Mouse (Mus musculus) stomach, postnatal 0 days (tissue): ENCODE measurements at regions not wholly inside any gene's neighbourhood (a gene's known extent, or its start where the extent isn't known, plus 50 kb on each side); places are given as distances from the start of the nearest gene placed in this dataset.

Experiments used
- ATAC-seq: fragments of 200-750 bp; cut with Nextera tagmentation; 2 replicates; pipeline ENCODE4 v1.8.0; 2017; ENCODE audit not compliant: low FRiP score, low TSS enrichment
- DNase-seq: peaks from one replicate; pipeline ENCODE4 v3.0.0-alpha.2; 2016; ENCODE audit warnings: low spot score
- H3K27ac ChIP-seq: fragments of 300-500 bp; sonication (generic); replicated peaks from 2 replicates; pipeline ENCODE4 v1.5.1; 2014; ENCODE audit warnings: mild to moderate bottlenecking, control low read depth
- H3K27me3 ChIP-seq: fragments of 300-500 bp; sonication (generic); 2 replicates; pipeline ENCODE4 v1.6.1; 2014; ENCODE audit warnings: low read length; ENCODE audit not compliant: control insufficient read depth, insufficient read depth
- H3K36me3 ChIP-seq: fragments of 300-500 bp; sonication (generic); 2 replicates; pipeline ENCODE4 v1.6.1; 2014; ENCODE audit warnings: low read length, mixed read lengths; ENCODE audit not compliant: control insufficient read depth, insufficient read depth
- H3K4me1 ChIP-seq: fragments of 300-500 bp; sonication (generic); replicated peaks from 2 replicates; pipeline ENCODE4 v1.6.1; 2014; ENCODE audit warnings: antibody characterized with exemption; ENCODE audit not compliant: control insufficient read depth, insufficient read depth
- H3K4me2 ChIP-seq: fragments of 300-500 bp; sonication (generic); replicated peaks from 2 replicates; pipeline ENCODE4 v1.6.1; 2014; ENCODE audit warnings: low read depth, mild to moderate bottlenecking, control low read depth, moderate library complexity
- H3K4me3 ChIP-seq: fragments of 300-500 bp; sonication (generic); 2 replicates; pipeline ENCODE4 v1.5.1; 2014; ENCODE audit warnings: low read depth, low read length, control low read depth
- H3K9ac ChIP-seq: fragments of 300-500 bp; sonication (generic); 2 replicates; pipeline ENCODE4 v1.6.1; 2014; ENCODE audit warnings: mild to moderate bottlenecking, low read length, control low read depth, mixed read lengths
- H3K9me3 ChIP-seq: fragments of 300-500 bp; sonication (generic); 2 replicates; pipeline ENCODE4 v1.6.1; 2016; ENCODE audit warnings: low read length; ENCODE audit not compliant: control insufficient read depth
- CTCF ChIP-seq: IDR thresholded peaks from 2 replicates; pipeline ENCODE4 v1.5.1; 2016; ENCODE audit warnings: antibody characterized with exemption, low read depth, mild to moderate bottlenecking, moderate library complexity
- EP300 ChIP-seq: optimal IDR thresholded peaks from 2 replicates; pipeline ENCODE3; 2016; ENCODE audit warnings: antibody characterized with exemption
- WGBS: fragments of 180-500 bp; shearing (Covaris S2); extraction: QIAGEN DNeasy Blood & Tissue Kit; methylation state at CpG from one replicate; pipeline ENCODE4 v1.1.7; 2014; 5-methylcytosine and 5-hydroxymethylcytosine counted together

GRCm38 (mm10) chr8:101815121-101815520, 970.3 kb downstream of the Cdh11 start:
- Histone ChIP-seq H3K36me3 (no peaks in the 10 kb centered on the region), H3K4me1 (no peaks in the 10 kb centered on the region), H3K4me2 (no peak overlapping the region), H3K27me3 (no peaks in the 10 kb centered on the region), H3K27ac (no peak overlapping the region), H3K4me3 (no peak overlapping the region), H3K9ac (no peak overlapping the region), H3K9me3 (no peaks in the 10 kb centered on the region)
- TF ChIP-seq EP300 (no peak), CTCF (peak; percentile 35)
- WGBS, result 92% methylated on average over 1 of the region's 1 CpGs
- ATAC-seq, result no peak
- no peak for DNase-seq

GRCm38 (mm10) chr8:101803561-101803960, 981.9 kb downstream of the Cdh11 start:
- H3K9ac ChIP-seq, result no peak overlapping the region
- H3K27ac ChIP-seq, result no peak overlapping the region
- H3K4me2 ChIP-seq, result no peak overlapping the region
- H3K27me3 ChIP-seq, result no peaks in the 10 kb centered on the region
- H3K4me1 ChIP-seq, result no peaks in the 10 kb centered on the region
- ATAC-seq, result no peak
- DNase-seq, result no peak
- H3K4me3 ChIP-seq, result no peak overlapping the region
- TF ChIP-seq CTCF (no peak), EP300 (no peak)
- WGBS, result 70% methylated on average over 2 of the region's 2 CpGs
- no peaks in the 10 kb centered on the region for H3K36me3 ChIP-seq
- no peaks in the 10 kb centered on the region for H3K9me3 ChIP-seq

DNA sequence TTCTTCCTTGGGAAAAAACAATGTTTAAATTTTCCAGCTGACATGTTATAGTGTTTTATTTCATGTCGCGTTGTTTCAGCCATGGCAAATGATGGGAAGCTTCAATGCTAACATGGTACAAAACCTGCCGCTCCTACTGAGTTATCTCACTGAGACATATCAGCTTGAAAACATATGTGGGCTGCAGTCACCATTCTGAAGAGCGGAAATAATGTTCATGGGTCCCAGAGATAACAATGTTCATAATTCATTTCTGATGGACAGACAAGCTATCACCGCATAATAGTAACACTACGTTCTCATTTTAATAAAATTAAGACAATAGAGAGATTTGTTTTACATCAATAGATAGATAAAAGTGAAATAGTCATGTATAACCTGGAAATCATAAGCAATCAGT, 983.3 kb downstream of the Cdh11 start:
- ATAC-seq, result no peak
- 88% methylated on average over 6 of the region's 6 CpGs for WGBS
- no peaks in the 10 kb centered on the region for H3K9me3 ChIP-seq
- TF ChIP-seq EP300, result no peak
- no peak for TF ChIP-seq CTCF
- H3K36me3 ChIP-seq, result no peaks in the 10 kb centered on the region
- no peak overlapping the region for H3K9ac ChIP-seq
- no peak overlapping the region for H3K4me3 ChIP-seq
- no peak overlapping the region for H3K27ac ChIP-seq
- H3K27me3 ChIP-seq, result no peaks in the 10 kb centered on the region
- no peak for DNase-seq
- no peak overlapping the region for H3K4me2 ChIP-seq
- no peaks in the 10 kb centered on the region for H3K4me1 ChIP-seq

DNA sequence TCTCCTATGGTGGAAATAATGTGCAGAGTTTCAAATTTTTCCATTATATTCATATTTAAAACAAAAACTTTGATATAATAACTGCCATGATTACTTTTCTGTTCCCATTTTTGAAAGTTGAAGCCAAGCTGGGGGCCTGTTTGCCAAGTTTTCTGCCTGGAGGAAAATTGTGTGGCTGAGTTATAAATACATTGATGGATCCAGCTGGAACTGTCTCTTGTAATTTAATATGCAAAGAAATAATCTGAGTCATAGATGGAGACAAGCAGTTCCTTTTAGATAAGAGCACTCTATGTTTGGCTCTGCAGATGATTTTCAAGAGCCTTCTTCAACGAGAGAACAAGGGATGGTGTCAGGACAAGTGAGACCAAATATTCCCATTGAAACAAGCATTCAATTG, 994.7 kb downstream of the Cdh11 start:
- Histone ChIP-seq H3K27me3 (no peaks in the 10 kb centered on the region), H3K4me1 (no peaks in the 10 kb centered on the region), H3K9me3 (no peaks in the 10 kb centered on the region), H3K27ac (no peak overlapping the region), H3K9ac (no peak overlapping the region), H3K4me3 (no peak overlapping the region), H3K36me3 (no peaks in the 10 kb centered on the region), H3K4me2 (no peak overlapping the region)
- DNase-seq (no peak), ATAC-seq (no peak)
- 57% methylated on average over 1 of the region's 1 CpGs for WGBS
- TF ChIP-seq CTCF (no peak), EP300 (no peak)

DNA sequence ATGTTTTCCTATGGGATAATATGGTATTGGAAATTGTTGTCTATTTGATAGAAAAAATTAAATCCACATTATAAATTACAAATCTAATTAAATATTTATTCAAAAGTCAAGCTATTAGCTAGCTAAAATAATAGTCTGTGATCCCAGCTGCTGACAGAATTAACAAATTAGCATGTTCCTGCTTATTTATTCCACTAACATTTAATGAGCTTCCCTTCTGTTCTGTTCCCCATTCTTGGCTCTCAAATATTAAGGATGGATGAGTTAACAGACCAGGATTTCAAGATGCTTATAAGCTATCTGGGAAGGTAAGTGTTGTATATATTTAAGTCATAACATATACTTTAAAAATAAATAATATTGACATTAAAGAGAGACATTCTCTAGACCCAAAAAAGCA, 998.6 kb downstream of the Cdh11 start:
- H3K36me3 ChIP-seq, result no peaks in the 10 kb centered on the region
- H3K9me3 ChIP-seq, result no peaks in the 10 kb centered on the region
- H3K4me2 ChIP-seq, result no peak overlapping the region
- H3K4me3 ChIP-seq, result no peak overlapping the region
- H3K9ac ChIP-seq, result no peak overlapping the region
- TF ChIP-seq EP300, result no peak
- TF ChIP-seq CTCF, result no peak
- no peaks in the 10 kb centered on the region for H3K4me1 ChIP-seq
- H3K27ac ChIP-seq, result no peak overlapping the region
- no peaks in the 10 kb centered on the region for H3K27me3 ChIP-seq
- ATAC-seq (no peak), DNase-seq (no peak)

DNA sequence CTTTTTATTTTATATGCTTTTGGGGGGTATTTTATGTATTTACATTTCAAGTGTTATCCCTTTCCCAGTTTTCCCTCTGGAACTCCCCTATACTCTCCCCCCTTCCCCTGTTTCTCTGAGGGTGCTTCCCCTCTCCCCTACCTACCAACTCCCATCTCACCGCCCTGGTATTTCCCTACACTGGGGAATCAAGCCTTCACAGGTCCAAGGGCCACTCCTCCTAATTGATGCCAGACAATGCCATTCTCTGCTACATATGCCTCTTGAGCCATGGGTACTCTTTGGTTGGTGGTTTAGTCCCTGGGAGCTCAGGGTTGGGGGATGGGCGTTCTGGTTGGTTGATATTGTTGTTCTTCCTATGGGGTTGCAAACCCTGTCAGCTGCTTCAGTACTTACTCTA, 1002.9 kb downstream of the Cdh11 start:
- no peak overlapping the region for H3K4me3 ChIP-seq
- ATAC-seq, result no peak
- no peaks in the 10 kb centered on the region for H3K9me3 ChIP-seq
- no peak overlapping the region for H3K27ac ChIP-seq
- TF ChIP-seq EP300 (no peak), CTCF (no peak)
- 74% methylated on average over 2 of the region's 2 CpGs for WGBS
- no peaks in the 10 kb centered on the region for H3K27me3 ChIP-seq
- H3K9ac ChIP-seq, result no peak overlapping the region
- H3K4me2 ChIP-seq, result no peak overlapping the region
- no peaks in the 10 kb centered on the region for H3K4me1 ChIP-seq
- no peaks in the 10 kb centered on the region for H3K36me3 ChIP-seq
- no peak for DNase-seq

- H3K4me2 ChIP-seq, result no peak overlapping the region
- no peak overlapping the region for H3K9ac ChIP-seq
- H3K36me3 ChIP-seq, result no peaks in the 10 kb centered on the region
- no peaks in the 10 kb centered on the region for H3K9me3 ChIP-seq
- no peak overlapping the region for H3K4me3 ChIP-seq
- 82% methylated on average over 3 of the region's 3 CpGs for WGBS
- no peak overlapping the region for H3K27ac ChIP-seq
- TF ChIP-seq CTCF (no peak), EP300 (no peak)
- no peaks in the 10 kb centered on the region for H3K27me3 ChIP-seq
- ATAC-seq, result no peak
- H3K4me1 ChIP-seq, result no peaks in the 10 kb centered on the region
- no peak for DNase-seq
Observed at GRCm38 (mm10) chr8:101781942-101782341, 1003.5 kb downstream of the Cdh11 start.
